Mouse (Mus musculus) kidney, adult 2 months (tissue): ENCODE results near the gene Clta. TPM values are rescaled to one million over a fixed set of nuclear protein-coding genes. Genes with fewer than 3 reads are reported as not detected.
A peak's percentile ranks its signal among the peaks of the same experiment; 100 is the strongest.

ENCODE experiments used
- DNase-seq: peaks from one replicate; pipeline ENCODE4 v3.0.0; 2021
- H3K27ac ChIP-seq: fragments of 200-500 bp; 2 replicates; pipeline ENCODE4 v1.5.1; 2012; ENCODE audit warnings: low read depth, low read length, control low read depth, inconsistent platforms; ENCODE audit not compliant: insufficient read depth
- H3K27me3 ChIP-seq: fragments of 200-500 bp; replicated peaks from 2 replicates; pipeline ENCODE4 v1.6.1; 2012; ENCODE audit warnings: mild to moderate bottlenecking, moderate library complexity, low read length, inconsistent platforms; ENCODE audit not compliant: control insufficient read depth, insufficient read depth
- H3K36me3 ChIP-seq: fragments of 200-500 bp; 2 replicates; pipeline ENCODE4 v1.6.1; 2012; ENCODE audit warnings: mild to moderate bottlenecking, moderate library complexity, low read length, inconsistent platforms; ENCODE audit not compliant: control insufficient read depth, insufficient read depth
- H3K4me1 ChIP-seq: fragments of 200-500 bp; 2 replicates; pipeline ENCODE4 v1.6.1; 2011; ENCODE audit warnings: low read length; ENCODE audit not compliant: control insufficient read depth, insufficient read depth
- H3K4me3 ChIP-seq: fragments of 200-500 bp; 2 replicates; pipeline ENCODE4 v1.5.1; 2011; ENCODE audit warnings: mild to moderate bottlenecking, low read depth, low read length, control low read depth; ENCODE audit not compliant: insufficient read depth
- CTCF ChIP-seq: fragments of 200-500 bp; conservative IDR thresholded peaks from 2 replicates; pipeline ENCODE4 v1.5.1; 2011; ENCODE audit warnings: low read depth, mild to moderate bottlenecking, control low read depth, low read length, moderate library complexity, mixed read lengths; ENCODE audit not compliant: insufficient read depth, insufficient read length
- POLR2A ChIP-seq: fragments of 200-500 bp; IDR thresholded peaks from one replicate; pipeline ENCODE4 v1.6.1; 2011; ENCODE audit warnings: low read depth, low read length, control low read depth
- WGBS: fragments of 180-500 bp; shearing (Covaris S2); methylation state at CpG from one replicate; pipeline ENCODE4 v1.1.7; 2018; 5-methylcytosine and 5-hydroxymethylcytosine counted together
- polyA plus RNA-seq: library from polyadenylated mRNA; depleted of rRNA; stranded (reverse); fragments of >200 nt; gene quantifications from 2 replicates; pipeline ENCODE4 v1.2.3, GENCODE M21; 2012

Gene Clta
- polyA plus RNA-seq, 1 experiment: 261 TPM

DNA sequence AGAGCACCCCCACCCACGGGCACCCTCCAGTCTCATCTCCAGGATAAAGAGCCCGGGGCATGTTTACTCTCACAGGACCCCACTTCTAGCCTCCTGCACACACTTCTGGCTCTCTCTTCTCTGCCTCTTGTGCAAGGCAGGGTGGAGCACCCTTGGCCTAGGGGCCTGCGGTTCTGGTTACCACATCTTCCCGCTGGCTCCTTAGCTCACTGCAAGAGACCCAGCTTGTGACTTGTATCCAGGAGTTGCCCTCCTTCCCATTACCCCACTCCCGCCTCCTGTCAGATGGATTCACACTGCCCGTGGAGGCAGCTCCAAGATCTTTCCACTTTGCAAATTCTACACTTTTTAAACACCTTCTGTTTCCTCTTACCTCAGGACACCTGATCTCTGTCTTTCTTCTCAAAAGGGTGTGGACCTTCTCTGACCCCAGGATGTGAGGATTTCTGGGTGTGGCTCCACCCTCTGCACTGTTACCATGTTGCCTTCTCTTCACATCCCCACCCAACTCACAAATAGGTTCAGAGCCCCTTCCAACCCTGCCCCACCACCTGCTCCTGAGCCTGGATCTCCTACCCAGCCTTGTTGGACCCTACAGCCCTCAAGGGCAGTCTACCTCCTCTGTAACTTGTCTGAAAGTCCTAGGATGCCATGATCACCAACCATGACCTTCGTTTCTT lies 38.3 kb upstream of the Clta start:
- H3K36me3 ChIP-seq: no peaks in the 10 kb centered on the region
- H3K4me1 ChIP-seq: no peaks in the 10 kb centered on the region
- TF ChIP-seq POLR2A (no peak), CTCF (no peak)
- H3K27ac ChIP-seq: no peak overlapping the region
- no peak overlapping the region for H3K4me3 ChIP-seq
- WGBS: 86% methylated on average over 7 of the region's 7 CpGs
- H3K27me3 ChIP-seq: no peaks in the 10 kb centered on the region
- DNase-seq: no peak

DNA sequence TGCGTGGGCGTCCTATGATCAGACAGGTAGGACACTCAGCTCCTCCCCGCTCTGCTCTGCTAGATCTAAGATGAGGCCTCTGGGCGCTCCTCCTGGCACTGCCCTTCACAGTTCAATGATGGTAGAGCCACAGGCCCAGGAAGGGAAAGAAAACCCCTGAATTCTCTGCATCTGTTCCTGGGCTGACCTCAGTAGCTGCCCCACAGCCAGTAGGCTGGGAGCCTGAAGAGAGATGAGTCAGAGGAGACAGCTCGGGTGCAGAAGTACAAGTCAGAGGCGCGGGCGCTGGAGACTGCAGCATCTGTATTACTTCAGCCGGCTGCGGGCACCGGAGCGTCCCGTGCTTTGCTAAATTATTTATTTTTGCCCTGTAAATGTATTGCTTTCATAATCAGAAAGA lies 35.6 kb upstream of the Clta start:
- no peaks in the 10 kb centered on the region; the same call in 1 of the 2 replicates for H3K4me1 ChIP-seq
- DNase-seq: peak; percentile 84
- no peaks in the 10 kb centered on the region for H3K27me3 ChIP-seq
- no peak overlapping the region for H3K27ac ChIP-seq
- TF ChIP-seq CTCF: no peak
- TF ChIP-seq POLR2A: no peak
- 51% methylated on average over 13 of the region's 13 CpGs for WGBS
- no peaks in the 10 kb centered on the region for H3K36me3 ChIP-seq
- H3K4me3 ChIP-seq: no peak overlapping the region

DNA sequence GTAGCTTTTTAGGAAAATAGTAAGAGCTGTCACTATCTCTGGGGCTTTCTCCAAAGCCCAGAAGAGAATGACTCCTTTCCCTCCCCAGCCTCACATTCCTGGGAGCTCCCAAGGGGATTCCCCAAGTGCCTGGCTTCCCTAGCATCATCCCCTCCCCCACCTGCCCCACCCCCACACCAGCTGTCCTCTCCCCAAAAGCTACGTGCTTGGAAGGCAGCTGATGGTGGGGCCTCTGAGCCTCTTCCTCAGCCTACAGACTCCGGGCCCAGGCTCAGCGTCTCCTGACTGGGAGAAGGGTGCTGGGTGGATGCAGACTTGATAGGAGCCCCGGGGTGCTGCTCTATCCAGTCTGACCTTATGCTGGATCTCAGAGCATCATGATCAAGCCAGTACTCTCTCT lies 34.9 kb upstream of the Clta start:
- Histone ChIP-seq H3K4me1 (no peaks in the 10 kb centered on the region; the same call in 1 of the 2 replicates), H3K36me3 (no peaks in the 10 kb centered on the region), H3K27me3 (no peaks in the 10 kb centered on the region), H3K27ac (no peak overlapping the region), H3K4me3 (no peak overlapping the region)
- no peak for DNase-seq
- TF ChIP-seq CTCF (no peak), POLR2A (no peak)
- 56% methylated on average over 4 of the region's 4 CpGs for WGBS

DNA sequence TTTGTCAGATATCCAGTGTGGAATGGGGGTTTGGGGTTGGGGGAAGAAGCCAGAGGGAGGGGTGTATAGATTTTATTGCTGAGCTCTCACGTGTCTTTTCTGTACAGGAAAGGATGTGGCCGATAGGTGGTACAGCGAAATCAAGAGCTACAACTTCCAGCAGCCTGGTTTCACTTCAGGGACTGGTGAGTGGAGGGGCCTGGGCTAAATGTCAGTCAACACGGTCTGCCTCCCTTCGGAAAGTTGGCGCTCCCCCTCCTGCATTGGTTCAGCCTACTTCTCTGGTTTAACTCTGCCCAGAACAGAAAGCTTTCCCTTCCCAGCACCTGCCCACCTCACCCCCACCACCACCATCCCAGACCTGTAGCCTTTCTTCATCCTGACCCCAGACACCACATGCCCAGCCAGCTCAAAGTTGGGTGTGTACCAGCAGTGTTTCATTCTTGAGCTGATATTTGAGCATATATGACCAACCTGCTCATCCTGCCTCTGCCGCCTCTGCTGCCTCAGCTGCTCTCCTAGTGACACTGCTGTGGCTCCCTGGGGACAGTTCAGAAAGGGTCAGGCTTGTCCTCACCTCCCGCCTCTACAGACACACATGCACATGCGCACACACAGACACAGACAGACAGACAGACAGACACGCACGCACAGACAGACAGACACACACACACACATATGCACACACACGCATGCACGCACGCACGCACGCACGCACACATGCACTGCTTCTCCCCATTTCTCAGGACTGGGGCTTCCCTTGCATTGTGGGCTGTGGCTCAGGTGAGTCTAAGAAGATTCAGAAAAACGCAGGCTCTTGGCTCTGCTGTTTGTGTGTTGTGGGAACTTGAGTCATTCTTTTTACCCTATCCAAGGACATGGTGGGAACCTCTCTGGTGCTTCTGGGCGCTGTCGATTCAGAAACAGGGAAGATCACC lies 33.6 kb upstream of the Clta start:
- DNase-seq: no peak
- 93% methylated on average over 20 of the region's 20 CpGs for WGBS
- TF ChIP-seq POLR2A (no peak), CTCF (no peak)
- H3K4me3 ChIP-seq: no peak overlapping the region
- no peaks in the 10 kb centered on the region; the same call in 1 of the 2 replicates for H3K4me1 ChIP-seq
- no peaks in the 10 kb centered on the region for H3K36me3 ChIP-seq
- no peak overlapping the region for H3K27ac ChIP-seq
- no peaks in the 10 kb centered on the region for H3K27me3 ChIP-seq

DNA sequence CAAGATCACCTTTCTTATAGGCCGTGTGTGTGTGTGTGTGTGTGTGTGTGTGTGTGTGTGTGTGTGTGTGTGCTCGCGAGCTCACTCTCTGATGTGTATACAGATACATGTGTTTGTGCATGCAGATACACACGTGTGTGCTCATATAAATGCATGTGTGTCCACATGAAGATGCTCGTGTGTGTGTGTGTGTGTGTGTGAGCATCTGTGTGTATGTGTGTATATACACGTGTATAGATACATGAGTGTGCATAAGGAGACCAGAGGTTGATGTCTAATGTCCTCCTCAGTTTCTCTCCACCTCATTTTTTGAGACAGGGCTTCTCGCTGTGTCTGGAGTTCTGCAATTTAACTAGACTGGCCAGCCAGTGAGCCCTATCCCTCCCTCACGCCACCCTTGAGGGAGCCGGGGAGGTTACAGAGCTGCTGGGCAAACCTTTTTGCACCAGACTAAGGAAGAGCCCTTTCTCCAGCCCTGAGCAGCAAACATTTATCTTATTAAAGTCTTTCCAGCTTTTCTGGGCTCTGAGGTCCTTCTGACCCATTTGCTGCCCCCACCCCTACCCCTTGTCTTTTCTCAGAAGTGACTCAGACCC lies 32.6 kb upstream of the Clta start:
- DNase-seq: no peak
- 62% methylated on average over 9 of the region's 9 CpGs for WGBS
- Histone ChIP-seq H3K27ac (peak overlapping the region; percentile 22), H3K4me1 (no peaks in the 10 kb centered on the region; the same call in 1 of the 2 replicates), H3K27me3 (no peaks in the 10 kb centered on the region), H3K4me3 (no peak overlapping the region), H3K36me3 (no peaks in the 10 kb centered on the region)
- no peak for TF ChIP-seq CTCF
- TF ChIP-seq POLR2A: no peak

DNA sequence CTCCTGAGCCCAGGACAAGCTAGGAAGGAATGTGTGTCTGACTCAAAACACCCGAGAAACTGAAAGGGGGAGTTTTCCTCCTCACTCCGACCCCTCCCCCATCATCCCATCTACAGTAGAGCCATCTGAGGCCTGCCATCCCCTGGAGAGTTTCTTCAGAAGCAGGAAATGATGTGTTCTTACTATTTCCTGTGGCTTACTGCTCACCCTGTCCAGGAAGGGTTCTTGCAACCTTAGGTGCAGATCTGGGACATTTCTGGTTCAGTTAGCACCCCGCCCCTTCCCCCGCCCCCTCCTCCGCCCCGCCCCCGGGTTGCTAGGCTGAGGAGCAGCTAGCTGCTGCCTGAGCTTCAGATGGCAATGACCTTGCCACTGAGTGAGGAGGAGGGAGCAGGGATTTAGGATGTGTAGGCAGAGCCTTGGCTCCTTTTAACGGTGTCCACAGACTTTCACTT lies 32.1 kb upstream of the Clta start:
- WGBS: 1% methylated on average over 8 of the region's 8 CpGs
- H3K27me3 ChIP-seq: no peaks in the 10 kb centered on the region
- TF ChIP-seq CTCF (no peak), POLR2A (no peak)
- peak overlapping the region; percentile 22; the same call in 1 of the 2 replicates for H3K27ac ChIP-seq
- H3K36me3 ChIP-seq: no peaks in the 10 kb centered on the region
- no peak overlapping the region for H3K4me3 ChIP-seq
- DNase-seq: peak; percentile 66
- H3K4me1 ChIP-seq: no peaks in the 10 kb centered on the region; the same call in 1 of the 2 replicates
